Comparison of ENCODE assay signal across 7 mouse cellular contexts in the genomic region with DNA sequence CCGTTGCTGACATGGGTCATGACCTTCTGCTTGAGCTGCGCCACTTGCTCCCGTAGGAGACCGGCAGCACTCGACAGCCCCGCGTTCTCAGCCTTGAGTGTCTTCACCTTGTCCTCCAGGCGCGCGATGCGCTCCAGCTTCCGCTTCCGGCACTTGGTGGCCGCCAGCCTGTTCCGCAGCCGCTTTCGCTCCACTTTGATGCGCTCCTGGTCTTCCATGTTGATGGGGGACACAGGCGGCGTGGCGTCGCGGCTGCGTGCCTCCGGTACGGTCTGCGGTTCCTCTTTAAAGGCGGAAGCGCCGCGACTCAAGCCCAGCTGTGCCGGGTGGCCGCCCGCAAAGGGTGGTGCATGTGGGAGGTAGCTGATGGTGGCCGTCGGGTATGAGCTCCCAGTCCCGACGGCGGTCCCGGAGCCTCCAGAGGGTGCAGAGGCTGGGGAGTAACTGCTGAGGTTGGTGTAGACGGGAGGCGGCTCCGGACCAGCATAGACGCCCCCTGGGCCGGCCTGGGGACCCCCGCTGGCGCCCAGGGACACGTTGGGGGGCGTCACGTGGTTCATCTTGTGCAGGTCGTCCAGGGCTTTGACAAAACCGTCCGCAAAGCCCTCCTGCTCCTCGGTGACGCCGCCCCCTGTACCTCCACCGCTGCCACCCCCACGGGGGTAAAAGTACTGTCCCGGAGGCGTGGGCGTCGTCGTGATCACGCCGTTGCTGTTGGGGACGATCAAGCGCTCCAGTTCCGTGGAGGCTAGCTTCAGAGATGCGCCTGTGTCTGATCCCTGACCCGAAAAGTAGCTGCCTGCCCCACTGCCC. TPM values are rescaled to one million over a fixed set of nuclear protein-coding genes. Genes with fewer than 3 reads are reported as not detected.
DNase-seq lines count a peak whose midpoint lies in the region; ATAC-seq and TF ChIP-seq lines count a peak whose summit lies in the region.

No protein-coding gene starts in this region.

- no peak for TF ChIP-seq CTCF in gastrocnemius, adult 2 months (IDR thresholded peaks at IDR 0.05)
- TF ChIP-seq CTCF in hindbrain, postnatal 0 days (IDR thresholded peaks at IDR 0.05; ENCODE audit: low read depth): no peak
- no peak for TF ChIP-seq CTCF in spleen, adult 2 months (IDR thresholded peaks at IDR 0.05; ENCODE audit: extremely low read depth, insufficient read depth, insufficient read length, insufficient replicate concordance)

- H3K36me3 ChIP-seq in hindbrain, postnatal 0 days (ENCODE audit: insufficient read depth, low read length): 0 out of 2 replicates have a peak, but pooled peaks cover under 1% of the 10 kb centered on the region
- H3K36me3 ChIP-seq in spleen, adult 2 months (ENCODE audit: control insufficient read depth, insufficient read depth, low read length): no peaks in the 10 kb centered on the region

- no peak; the same call in 1 of the 2 replicates for TF ChIP-seq POLR2A in spleen, adult 2 months (IDR thresholded peaks at IDR 0.05; ENCODE audit: low read depth, low read length)

- H3K9ac ChIP-seq in hindbrain, postnatal 0 days (replicated peaks; ENCODE audit: low read length): peak overlapping the region; percentile 67

- no peaks in the 10 kb centered on the region for H3K9me3 ChIP-seq in hindbrain, postnatal 0 days (ENCODE audit: low read length)

- DNase-seq in Muller cell, postnatal 12 days (ENCODE audit: inconsistent ontology term): peak; percentile 61
- DNase-seq in cerebellum, adult 18-20 months: peak; percentile 51 to 63
- peak; percentile 77 for DNase-seq in gastrocnemius, adult 2 months
- DNase-seq in hindbrain, postnatal 0 days (ENCODE audit: low spot score): peak; percentile 65
- peak; percentile 65 to 80 for DNase-seq in left cerebral cortex, postnatal 36 days (ENCODE audit: low spot score in 2 of 2)
- peak in 1 of 2 experiments; percentile 76 for DNase-seq in spleen, adult 2 months (ENCODE audit: low read depth in 1 of 2, low spot score in 2 of 2)

- H3K4me3 ChIP-seq in gastrocnemius, adult 2 months: peak overlapping the region; percentile 89
- H3K4me3 ChIP-seq in hindbrain, postnatal 0 days (ENCODE audit: low read length): peak overlapping the region; percentile 51
- H3K4me3 ChIP-seq in spleen, adult 2 months (ENCODE audit: extremely low read depth, insufficient read depth, insufficient read length): peak overlapping the region; percentile 74

- peak overlapping the region; percentile 100 for H3K27ac ChIP-seq in gastrocnemius, adult 2 months
- peak overlapping the region; percentile 74 for H3K27ac ChIP-seq in hindbrain, postnatal 0 days
- H3K27ac ChIP-seq in spleen, adult 2 months (ENCODE audit: insufficient read depth, low read length): peak overlapping the region; percentile 96

- WGBS in hindbrain, postnatal 0 days: 2% methylated on average over 70 of the region's 70 CpGs
- under 1% methylated on average over 69 of the region's 70 CpGs for WGBS in spleen, adult 2 months

- peaks cover 35% of the 10 kb centered on the region for H3K4me1 ChIP-seq in hindbrain, postnatal 0 days (ENCODE audit: insufficient read depth, low read length)
- peaks cover 23% of the 10 kb centered on the region for H3K4me1 ChIP-seq in spleen, adult 2 months (ENCODE audit: control insufficient read depth, insufficient read depth, insufficient read length)

- peak overlapping the region; percentile 98 for H3K4me2 ChIP-seq in hindbrain, postnatal 0 days (ENCODE audit: low read depth, low read length)

- intact Hi-C loops in gastrocnemius, adult 2 months (cut with DNase I): loop anchor here (5.0 to 10.0 kb wide), 3 partner anchors 95 to 313 kb away; a partner anchor contains a TSS
- intact Hi-C loops in left cerebral cortex, postnatal 36 days (cut with DNase I): loop anchor here (1.0 to 5.0 kb wide), 2 partner anchors 9 to 50 kb away; a partner anchor contains a TSS

- ATAC-seq in hindbrain, postnatal 0 days: no peak
- ATAC-seq in megakaryocyte progenitor cell, adult 5-6 weeks (replicated peaks; ENCODE audit: poor library complexity): peak; percentile 4

- no peaks in the 10 kb centered on the region for H3K27me3 ChIP-seq in hindbrain, postnatal 0 days (ENCODE audit: insufficient read depth, low read length)
- no peaks in the 10 kb centered on the region for H3K27me3 ChIP-seq in spleen, adult 2 months (ENCODE audit: control insufficient read depth, insufficient read depth, low read length)

RNA-seq across cellular contexts. Expression of a gene that starts 0.9 kb away (rescaled TPM):
- total RNA-seq in gastrocnemius, adult 2 months (2021): 10 to 100 TPM in 1 of 2 experiments, 1 to 10 TPM in 1; 5.7 to 10.1 TPM
- total RNA-seq in hindbrain, postnatal 0 days (2014; rRNA removed): 16.9 and 17.8 TPM in 2 replicates
- 6.3 and 7.9 TPM in 2 replicates for polyA plus RNA-seq in hindbrain, postnatal 0 days (2015; fragmentation: Nextera tagmentation; extraction: Ambion mirVana)
- total RNA-seq in left cerebral cortex, postnatal 36 days (2021): 100 to 1,000 TPM in 1 of 2 experiments, 10 to 100 TPM in 1; 43.2 to 133 TPM
- total RNA-seq in megakaryocyte progenitor cell, adult 5-6 weeks (2015): 14.7 and 26.1 TPM in 2 replicates
- 38.9 and 57.5 TPM in 2 replicates for total RNA-seq in megakaryocyte progenitor cell, adult 5-6 weeks (2017)
- polyA plus RNA-seq in spleen, adult 2 months (2012; rRNA removed): 89.2 and 154 TPM in 2 replicates

RNA-seq across cellular contexts. Expression of a gene that starts 8.1 kb away (rescaled TPM):
- 10 to 100 TPM; 22.1 to 25.9 TPM for total RNA-seq in gastrocnemius, adult 2 months (2021)
- 37.3 and 45.9 TPM in 2 replicates for total RNA-seq in hindbrain, postnatal 0 days (2014; rRNA removed)
- 59.0 and 59.7 TPM in 2 replicates for polyA plus RNA-seq in hindbrain, postnatal 0 days (2015; fragmentation: Nextera tagmentation; extraction: Ambion mirVana)
- total RNA-seq in left cerebral cortex, postnatal 36 days (2021): 10 to 100 TPM; 41.2 to 55.4 TPM
- 136 and 178 TPM in 2 replicates for total RNA-seq in megakaryocyte progenitor cell, adult 5-6 weeks (2015)
- total RNA-seq in megakaryocyte progenitor cell, adult 5-6 weeks (2017): 109 and 162 TPM in 2 replicates
- 34.2 and 35.6 TPM in 2 replicates for polyA plus RNA-seq in spleen, adult 2 months (2012; rRNA removed)

RNA-seq across cellular contexts. Expression of a gene that starts 8.3 kb away (rescaled TPM):
- 100 to 1,000 TPM; 151 to 245 TPM for total RNA-seq in gastrocnemius, adult 2 months (2021)
- 688 and 763 TPM in 2 replicates for total RNA-seq in hindbrain, postnatal 0 days (2014; rRNA removed)
- 925 and 937 TPM in 2 replicates for polyA plus RNA-seq in hindbrain, postnatal 0 days (2015; fragmentation: Nextera tagmentation; extraction: Ambion mirVana)
- total RNA-seq in left cerebral cortex, postnatal 36 days (2021): 100 to 1,000 TPM; 324 to 340 TPM
- total RNA-seq in megakaryocyte progenitor cell, adult 5-6 weeks (2015): 266 and 310 TPM in 2 replicates
- total RNA-seq in megakaryocyte progenitor cell, adult 5-6 weeks (2017): 340 and 388 TPM in 2 replicates
- polyA plus RNA-seq in spleen, adult 2 months (2012; rRNA removed): 149 and 164 TPM in 2 replicates

RNA-seq across cellular contexts. Expression of a gene that starts 8.4 kb away (rescaled TPM):
- not detected for total RNA-seq in gastrocnemius, adult 2 months (2021)
- not detected in 2 replicates for total RNA-seq in hindbrain, postnatal 0 days (2014; rRNA removed)
- not detected in 2 replicates for polyA plus RNA-seq in hindbrain, postnatal 0 days (2015; fragmentation: Nextera tagmentation; extraction: Ambion mirVana)
- 1 to 10 TPM in 1 of 2 experiments, not detected in 1; 1.6 TPM for total RNA-seq in left cerebral cortex, postnatal 36 days (2021)
- not detected in 2 replicates for total RNA-seq in megakaryocyte progenitor cell, adult 5-6 weeks (2015)
- not detected in 2 replicates for total RNA-seq in megakaryocyte progenitor cell, adult 5-6 weeks (2017)
- polyA plus RNA-seq in spleen, adult 2 months (2012; rRNA removed): not detected in 2 replicates

RNA-seq across cellular contexts. Expression of a gene that starts 12.8 kb away (rescaled TPM):
- 1 to 10 TPM; 1.4 to 2.0 TPM for total RNA-seq in gastrocnemius, adult 2 months (2021)
- total RNA-seq in hindbrain, postnatal 0 days (2014; rRNA removed): 18.9 and 19.0 TPM in 2 replicates
- 29.7 and 33.4 TPM in 2 replicates for polyA plus RNA-seq in hindbrain, postnatal 0 days (2015; fragmentation: Nextera tagmentation; extraction: Ambion mirVana)
- 10 to 100 TPM in 1 of 2 experiments, 1 to 10 TPM in 1; 8.2 to 10.0 TPM for total RNA-seq in left cerebral cortex, postnatal 36 days (2021)
- 1.9 and 3.8 TPM in 2 replicates for total RNA-seq in megakaryocyte progenitor cell, adult 5-6 weeks (2015)
- total RNA-seq in megakaryocyte progenitor cell, adult 5-6 weeks (2017): 7.2 and 8.5 TPM in 2 replicates
- polyA plus RNA-seq in spleen, adult 2 months (2012; rRNA removed): 3.6 and 3.9 TPM in 2 replicates
